Mouse (Mus musculus) olfactory bulb, adult 2 months (tissue): Measurements from ENCODE around the gene Megf11.

ENCODE experiments used
- CTCF ChIP-seq: fragments of 200-500 bp; IDR thresholded peaks from 2 replicates; pipeline ENCODE4 v1.5.1; 2012; ENCODE audit warnings: low read depth, mild to moderate bottlenecking, low read length, moderate library complexity; ENCODE audit not compliant: insufficient read depth
- POLR2A ChIP-seq: fragments of 200-500 bp; IDR thresholded peaks from 2 replicates; pipeline ENCODE4 v1.6.1; 2012; ENCODE audit warnings: mild to moderate bottlenecking, low read depth, low read length, moderate library complexity; ENCODE audit not compliant: insufficient read depth

DNA sequence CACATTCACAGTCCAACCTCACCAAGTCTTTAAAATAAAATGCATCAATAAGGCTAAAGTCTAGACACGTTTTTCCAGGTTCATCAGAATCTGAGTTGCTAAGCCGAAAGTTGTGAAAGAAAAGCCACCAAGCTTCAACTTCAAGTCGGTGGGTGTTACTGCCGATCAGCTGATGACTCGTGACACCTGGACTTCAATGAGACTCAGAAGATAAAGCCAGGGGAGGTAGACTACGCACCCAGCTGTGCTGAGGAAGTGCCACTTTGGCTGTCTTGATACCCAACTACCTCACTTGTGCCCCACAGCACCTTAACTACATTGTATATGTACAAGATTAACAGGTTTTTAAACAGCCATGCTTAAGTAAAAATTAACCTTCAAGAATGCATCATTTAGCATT lies 348.7 kb downstream of the Megf11 start:
- TF ChIP-seq CTCF (no peak), POLR2A (no peak)
